Mouse (Mus musculus) gastrocnemius, postnatal 25 days (tissue): ENCODE measurements around the gene Fam168b. TPM values are rescaled to one million over a fixed set of nuclear protein-coding genes. Genes with fewer than 3 reads are reported as not detected.

Source experiments
- DNase-seq: peaks from one replicate; pipeline ENCODE4 v3.0.0; 2022
- total RNA-seq, 2 experiments: library from RNA; stranded (reverse); gene quantifications; 1 replicate in 1 of 2; 2 replicates in 1 of 2; pipeline ENCODE4 v1.2.3; 2021

Fam168b gene
- total RNA-seq, 2 experiments from 2014 or later = 26.3 to 27.2 TPM

DNA sequence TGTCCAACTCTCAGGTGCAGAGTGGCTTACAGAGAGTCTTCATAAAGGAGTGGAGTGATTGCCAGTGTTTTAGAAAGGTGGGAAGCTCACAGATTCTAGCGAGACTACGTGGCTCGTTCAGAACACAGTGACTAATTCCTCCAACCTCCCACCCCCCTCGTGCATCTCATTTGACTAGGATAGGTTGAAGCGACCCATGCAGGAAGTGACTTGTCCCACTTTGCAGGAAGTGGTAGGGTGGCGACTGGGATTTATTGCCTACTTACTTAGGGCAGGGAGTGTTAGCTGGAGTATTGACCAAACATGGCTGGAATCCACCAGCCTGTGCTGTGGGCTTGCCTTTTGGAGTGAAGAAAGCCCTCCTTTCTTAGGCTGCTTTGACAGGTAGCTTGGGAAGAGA, 8.7 kb upstream of the Fam168b start:
- DNase-seq = no peak

DNA sequence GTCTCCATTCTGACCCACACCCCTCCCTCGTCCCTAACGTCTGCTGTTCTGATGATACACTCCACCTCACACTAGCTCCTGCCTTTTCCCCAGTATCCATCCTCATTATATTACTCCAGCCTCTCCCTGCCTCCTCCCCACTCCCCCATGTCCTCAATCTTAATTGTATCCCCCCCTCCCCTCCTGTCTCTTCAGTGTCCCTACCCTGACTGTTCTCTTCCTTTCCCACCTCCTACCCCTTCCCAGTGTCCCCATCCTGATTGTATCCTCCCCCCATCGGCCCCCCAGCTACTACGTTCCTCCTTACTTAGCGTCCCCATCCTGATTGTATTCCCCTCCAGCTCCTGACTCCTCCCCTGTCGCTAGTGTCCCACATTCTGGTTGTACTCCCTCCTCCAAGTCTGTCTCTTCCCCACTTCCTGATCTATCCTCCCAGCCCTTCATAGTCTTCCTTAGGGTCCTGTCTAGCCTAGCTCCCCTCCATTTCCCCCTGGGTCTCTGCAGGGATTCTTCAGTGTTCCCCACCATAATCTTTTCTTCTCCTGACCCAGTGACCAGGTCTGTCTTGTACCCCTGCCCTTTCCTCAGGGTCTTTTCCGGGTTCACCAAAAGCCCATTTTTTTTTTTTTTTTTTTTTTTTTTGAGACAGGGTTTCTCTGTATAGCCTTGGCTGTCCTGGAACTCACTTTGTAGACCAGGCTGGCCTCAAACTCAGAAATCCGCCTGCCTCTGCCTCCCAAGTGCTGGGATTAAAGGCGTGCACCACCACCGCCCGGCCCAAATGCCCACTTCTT, 7.7 kb upstream of the Fam168b start:
- no peak for DNase-seq

DNA sequence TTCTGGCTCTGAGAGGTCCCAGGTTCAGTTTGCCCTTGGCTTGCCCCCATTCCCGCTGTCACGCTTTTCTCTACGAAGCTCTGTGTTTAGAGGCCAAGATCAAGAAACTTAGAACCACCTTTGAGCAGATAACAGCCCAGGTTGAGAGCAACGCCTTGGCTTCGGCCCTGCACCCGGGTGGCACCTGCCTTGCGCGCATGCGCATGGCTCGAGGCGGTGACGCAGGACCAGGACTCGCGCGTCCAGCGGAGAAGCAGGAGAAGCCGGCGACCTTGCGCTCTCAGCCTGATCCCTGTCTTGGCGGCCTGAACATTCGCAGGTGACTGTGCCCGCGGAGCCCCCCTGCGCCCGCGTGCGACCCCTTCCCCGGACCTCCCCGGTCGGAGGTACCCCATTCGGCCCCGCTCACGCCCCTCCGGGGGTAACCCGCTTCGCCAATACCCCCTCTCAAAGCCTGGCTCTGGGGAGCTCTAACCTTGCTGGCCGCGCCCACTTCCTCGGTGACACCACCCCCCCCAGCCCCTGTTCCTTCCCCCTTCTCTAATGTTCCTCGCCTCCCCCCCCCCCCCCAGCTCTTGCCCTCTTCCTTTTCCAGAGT, 7.0 kb upstream of the Fam168b start, which contains the start of gene Plekhb2:
TSS of gene Plekhb2 (plus strand) at position 232 of the 598 bp plus-strand sequence.
- peak; percentile 83 for DNase-seq

DNA sequence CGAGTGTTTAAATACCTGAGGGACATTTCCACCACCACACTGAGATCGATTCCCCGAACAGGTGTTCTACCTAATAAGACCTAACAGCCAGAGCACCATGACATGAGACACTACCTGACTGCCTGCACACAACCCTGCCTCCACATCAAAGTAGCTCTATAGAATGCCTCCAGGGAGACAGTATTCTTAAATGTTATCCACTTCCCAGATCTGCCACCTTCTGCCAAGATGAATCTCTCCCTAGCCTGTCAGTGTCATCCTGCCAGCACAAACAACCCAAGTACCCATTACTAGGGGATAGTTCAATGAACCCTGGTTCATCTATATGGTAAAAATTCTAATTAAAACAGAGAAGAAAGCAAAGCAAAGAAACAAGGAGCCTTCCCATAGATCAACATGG, 4.2 kb upstream of the Fam168b start:
- DNase-seq = no peak

DNA sequence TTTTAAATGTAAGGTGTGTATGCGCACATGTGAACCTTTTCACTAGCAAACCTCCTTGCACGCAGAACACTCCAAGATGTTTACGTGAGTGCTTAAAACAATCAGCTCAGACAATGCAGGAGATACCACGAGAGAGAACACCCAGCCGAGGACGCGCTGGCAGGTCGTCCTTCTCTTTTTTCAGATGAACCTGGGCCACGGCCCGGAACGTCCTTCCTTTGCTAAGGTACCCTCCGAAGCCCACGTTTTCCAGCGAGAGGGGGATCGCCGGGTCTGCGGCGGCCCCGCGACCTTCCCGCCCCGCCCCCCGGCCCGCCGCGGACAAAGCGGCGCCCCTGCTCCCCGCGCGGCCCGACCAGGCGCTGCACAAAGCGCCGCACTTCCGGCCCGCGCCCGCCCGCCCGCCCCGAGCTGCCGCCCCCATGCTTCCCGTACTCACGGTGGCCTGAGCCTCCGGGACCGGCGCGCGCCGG, 440 bp downstream of the Fam168b start:
- DNase-seq = peak; percentile 63

DNA sequence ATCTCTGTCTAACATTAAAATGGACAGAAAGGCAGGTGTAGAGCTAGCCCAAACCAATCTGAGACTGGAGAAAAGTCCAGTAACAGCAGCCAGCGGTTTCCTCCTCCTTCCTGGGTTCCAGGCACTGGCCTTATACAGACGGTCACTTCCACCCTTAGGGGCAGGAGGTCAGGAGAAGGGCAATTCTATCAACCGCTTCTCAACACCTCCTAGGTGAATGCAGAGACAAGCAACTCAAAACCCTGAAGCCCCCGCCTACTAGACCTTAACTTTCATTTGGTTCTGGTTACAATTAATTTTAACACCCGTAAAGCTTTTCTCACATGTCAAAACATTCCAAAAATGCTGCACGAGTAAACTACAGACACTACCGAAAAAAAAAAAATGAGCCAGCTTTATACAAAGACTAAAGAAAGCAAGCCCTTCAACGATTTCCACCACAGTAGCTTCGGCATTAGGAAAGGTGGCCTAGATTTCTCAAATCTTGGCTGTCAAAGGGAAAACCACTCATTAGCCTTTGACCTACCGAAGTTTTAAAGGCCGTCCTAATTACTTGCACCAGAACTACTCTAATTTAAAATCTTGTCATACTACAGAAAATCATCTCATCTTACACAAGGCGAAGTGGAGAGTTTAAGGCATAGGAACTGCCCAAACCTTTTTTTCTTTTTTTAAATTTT, 1.0 kb downstream of the Fam168b start:
- no peak for DNase-seq

DNA sequence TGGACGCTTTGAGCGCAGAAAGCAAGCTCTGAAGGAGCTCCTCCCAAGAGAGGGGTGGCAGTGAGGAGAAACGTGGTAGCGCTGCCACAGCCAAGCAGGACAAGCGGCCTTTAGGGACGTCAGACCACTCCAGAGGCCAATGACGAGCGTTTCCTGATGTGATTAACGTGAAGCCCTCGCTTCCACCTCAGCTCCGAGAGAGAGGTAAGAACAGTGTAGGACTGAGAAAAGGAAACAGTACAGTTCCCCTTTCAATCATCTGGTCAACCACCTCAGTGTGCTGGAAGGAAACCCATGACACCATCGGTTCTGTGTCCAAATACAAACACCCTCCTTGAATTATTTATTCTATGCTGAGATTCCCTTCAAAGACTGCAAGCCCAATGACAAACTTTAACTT, 3.6 kb downstream of the Fam168b start:
- no peak for DNase-seq

DNA sequence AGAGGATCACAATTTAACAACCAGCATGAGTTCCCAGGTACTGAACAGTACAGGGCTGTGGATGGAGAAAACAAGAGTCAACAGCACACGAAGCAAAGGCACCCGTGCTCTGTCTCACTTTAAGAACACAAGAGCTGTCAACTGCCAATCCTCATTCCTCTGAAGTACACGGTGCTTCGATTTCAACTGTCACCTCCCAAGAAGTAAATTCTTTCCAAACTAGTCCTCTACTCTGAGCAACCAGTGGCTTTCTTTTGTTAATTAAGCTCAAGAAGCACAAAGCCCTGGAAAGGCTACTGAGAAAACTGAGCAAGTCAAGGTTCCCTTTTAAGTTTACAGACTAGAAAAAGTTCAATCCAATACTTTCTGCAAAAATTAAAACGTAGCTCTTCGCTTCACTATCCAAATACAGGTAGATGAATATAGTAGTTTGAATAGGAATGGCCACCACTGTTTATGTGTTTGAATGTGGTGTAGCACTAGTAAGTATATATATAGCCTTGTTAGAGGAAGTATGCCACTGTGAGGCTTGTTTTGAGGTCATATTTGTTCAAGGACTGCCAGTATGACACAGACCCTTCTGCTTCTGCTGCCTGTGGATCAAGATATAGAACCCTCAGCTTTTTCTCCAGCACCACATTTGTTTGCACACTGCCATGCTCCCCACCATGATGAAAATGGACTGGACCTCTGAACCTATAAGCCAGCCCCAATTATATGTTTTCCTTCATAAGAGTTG, 4.7 kb downstream of the Fam168b start:
- no peak for DNase-seq

DNA sequence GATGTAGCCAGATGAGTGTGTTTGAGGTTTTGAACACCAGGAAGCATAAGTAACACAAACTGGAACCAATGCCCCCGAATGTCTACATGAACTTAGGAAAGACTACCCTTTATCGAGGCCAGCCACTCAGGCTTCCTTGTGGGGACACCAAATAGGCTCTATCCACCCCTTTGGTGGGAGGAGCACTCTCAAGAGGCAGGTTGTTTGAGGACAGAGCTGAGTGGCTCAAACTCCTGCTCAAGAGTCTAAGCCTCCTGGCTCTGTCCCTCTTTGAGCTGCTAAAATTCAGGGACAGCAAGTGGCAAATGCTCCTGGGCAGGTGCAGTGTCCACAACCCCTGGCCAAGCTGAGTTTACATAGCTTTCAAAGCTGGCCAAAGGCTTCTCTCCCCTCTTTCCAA, 8.0 kb downstream of the Fam168b start:
- peak; percentile 29 for DNase-seq

DNA sequence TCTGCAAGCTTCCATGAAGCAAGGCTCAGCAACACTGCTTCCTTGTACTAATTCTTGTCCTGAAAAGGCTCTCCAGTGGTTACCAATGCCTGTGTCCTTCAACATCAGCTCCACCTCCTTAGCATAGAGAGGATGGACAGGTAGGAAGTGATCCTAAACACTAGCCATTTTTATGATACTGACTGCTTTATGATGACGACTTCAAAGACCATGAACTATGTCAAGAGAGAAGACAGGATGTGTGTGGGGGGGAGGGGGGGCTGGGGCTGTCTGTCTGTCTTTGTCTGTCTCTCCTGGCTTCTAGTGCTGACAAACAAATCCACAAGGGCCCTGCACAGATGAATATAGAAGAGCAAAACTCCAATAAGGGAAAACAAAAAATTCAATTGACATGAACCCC, 11.5 kb downstream of the Fam168b start:
- DNase-seq = no peak

DNA sequence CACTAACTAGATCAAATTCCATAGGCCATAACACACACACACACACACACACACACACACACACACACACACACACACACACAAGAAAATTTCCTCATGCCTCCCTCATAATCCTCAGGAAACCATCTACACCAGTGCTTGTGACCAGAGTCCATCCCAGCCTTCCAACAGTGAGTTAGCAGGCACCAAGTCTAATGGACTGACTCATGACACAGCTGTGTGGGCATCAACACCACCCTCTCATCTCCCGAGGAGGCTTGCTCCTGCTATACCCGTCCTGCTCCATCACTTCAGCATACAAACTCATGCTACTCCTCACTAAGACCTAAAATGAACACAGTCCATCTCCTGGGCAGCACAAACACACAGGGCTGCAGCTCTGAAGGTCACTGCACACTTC, 11.9 kb downstream of the Fam168b start:
- no peak for DNase-seq

DNA sequence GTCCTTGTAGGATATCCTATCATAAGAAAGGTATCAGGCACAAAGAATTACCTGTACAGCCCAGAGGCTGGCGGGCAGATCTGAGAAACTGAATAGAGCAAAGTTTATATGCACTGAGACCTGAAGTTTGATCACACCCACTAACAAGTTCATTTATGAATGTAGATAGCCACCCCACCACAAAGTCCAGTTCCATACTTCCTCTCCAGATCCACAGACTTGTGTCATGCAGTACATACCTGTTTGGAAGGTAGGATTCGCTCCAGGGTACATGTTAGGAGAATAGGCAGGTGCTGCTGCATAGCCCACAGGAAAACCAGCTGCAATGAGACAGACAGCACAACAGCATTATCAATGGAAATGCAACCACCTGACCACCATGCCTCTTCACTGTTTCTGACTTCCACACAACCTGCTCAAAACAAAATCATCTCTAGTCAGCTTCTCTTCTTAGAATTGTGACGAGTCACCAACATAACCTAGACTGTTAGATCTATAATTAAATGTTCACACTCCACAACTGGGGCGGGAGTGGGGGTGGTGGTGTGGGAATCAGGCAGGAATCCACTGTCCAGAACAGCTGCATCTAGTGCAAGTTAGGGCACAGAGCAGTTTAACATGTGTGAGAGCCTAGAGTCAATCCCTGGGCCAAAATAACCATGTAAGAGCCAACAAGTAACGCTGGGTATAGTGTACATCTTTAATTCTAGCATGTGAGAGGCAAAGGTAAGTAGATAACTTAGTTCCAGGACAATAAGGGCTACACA, 14.2 kb downstream of the Fam168b start:
- DNase-seq = peak; percentile 25

DNA sequence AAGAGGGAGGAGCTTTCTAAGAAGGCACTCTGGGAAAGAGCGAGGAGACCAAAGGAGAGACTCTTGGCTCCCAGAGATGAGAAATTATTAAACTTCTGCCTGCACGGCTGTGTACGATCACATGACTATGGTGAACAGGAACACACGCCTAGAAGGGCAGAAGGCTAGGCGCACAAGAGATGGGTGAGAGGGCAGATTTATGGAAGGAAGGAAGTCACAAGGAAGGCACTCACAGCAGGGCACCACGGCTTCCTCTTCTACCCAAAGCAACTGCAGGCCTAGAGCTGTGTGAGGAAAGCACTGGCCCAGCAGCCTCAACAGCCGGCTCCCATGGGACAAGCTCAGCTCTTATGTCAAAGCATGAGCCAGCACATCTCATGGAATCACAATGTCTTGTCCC, 15.0 kb downstream of the Fam168b start:
- peak; percentile 39 for DNase-seq

DNA sequence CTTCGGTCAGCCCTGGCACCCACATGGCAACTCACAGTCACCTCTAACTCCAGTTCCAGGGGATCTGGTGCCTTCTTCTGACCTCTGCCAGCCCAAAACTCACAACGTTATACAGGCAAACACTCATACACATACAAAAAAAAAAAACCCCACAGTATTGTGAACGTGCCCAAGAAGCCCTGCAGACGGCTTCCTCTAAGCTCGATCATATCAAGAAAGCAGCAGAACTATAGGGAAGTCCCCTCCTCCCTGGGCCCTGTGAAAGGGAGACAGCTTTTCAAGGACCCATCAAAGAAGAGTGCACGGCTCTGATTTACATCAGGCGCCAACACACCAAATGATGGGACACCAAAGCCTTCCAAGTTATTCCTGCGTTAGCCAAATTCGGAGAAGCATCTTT, 17.0 kb downstream of the Fam168b start:
- DNase-seq = no peak

DNA sequence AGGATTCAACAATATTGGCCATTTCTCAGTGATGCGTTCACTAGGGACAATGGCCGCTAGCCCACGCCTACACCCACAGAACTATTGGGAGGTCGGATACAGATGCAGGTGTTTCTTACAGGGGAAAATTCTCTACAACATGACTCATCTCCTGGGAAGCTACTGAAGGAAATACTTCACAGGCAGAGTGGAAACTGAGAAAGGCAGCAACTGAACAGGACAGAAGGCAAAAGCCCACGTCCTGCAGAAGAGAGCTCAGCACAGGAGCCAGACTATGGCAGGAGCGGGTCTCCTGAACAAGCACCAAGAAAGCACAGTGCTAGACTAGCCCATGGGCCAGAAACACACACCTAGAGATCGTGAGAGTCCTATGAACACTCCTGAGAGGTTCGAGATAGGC, 18.7 kb downstream of the Fam168b start:
- DNase-seq = no peak

DNA sequence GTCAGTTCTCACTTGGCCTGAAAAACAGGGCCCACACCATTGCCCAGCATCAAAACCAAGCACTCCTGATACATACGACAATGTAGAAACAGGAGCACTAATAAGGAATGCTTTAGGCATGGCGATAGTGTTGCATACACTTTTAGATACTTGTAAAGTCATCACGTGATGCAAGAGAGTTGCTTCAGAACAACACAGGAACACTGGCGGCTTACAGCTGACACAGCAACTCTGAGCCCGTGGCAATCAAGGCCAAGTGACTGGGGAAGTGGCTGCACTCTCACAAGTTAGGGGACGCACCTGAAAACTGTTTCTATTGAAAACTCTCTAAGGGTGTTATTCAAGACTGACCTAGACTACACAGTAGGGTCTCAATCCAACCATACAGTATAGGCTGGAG, 19.5 kb downstream of the Fam168b start:
- DNase-seq = no peak

DNA sequence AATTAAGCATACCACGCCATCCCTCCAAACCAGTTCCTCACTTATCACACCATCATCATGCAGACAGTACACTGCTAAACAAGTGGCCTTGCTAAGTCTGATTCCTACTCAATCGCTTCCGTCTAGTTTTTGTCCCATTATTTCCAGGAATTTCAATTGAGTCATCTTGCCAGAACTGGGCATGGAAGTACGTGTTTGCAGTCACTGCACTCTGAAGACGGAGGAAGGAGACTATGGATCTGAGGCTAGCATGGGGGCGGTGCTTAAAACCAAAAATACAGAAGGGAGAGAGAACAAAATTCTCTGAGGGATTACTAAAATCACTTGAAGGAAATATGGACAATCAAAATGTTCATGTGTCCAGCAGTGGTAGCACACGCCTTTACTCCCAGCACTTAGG, 20.1 kb downstream of the Fam168b start:
- DNase-seq = no peak

DNA sequence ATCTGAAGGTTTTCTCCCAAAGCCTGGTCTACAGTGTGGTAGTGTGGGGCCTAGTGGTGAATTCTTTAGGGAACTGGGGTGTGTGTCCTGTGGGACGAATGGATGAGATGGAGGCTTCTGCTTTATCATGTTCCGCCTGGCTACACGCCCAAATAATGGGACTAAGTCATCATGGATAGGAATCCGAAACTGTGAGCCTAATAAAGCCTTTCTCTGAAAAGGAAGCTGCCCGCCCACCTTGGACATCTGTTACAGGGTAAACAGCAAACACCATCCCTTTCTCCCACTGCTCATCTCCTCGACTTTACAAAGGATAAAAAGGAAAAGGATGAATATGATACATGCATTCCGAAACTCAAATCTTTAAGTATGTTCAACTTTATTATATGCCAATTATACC, 20.9 kb downstream of the Fam168b start:
- DNase-seq = no peak

DNA sequence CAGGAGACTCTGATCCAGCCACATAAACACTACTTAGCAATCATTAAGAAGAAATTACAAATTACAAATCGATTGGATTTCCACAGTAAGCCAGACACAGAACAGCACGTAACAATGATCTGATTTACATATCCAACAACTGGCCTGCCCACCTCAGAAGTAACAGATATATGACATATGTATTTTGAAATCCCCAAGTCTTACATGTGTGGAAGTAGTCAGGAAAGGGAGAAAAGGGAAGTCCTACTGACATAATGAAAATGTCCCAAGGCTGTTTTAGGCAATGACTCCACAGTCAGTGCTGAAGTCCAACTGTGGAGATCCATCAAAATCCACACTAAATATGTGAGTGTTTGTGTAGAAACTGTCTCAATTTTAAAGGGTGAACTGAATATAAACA, 21.5 kb downstream of the Fam168b start:
- DNase-seq = no peak

DNA sequence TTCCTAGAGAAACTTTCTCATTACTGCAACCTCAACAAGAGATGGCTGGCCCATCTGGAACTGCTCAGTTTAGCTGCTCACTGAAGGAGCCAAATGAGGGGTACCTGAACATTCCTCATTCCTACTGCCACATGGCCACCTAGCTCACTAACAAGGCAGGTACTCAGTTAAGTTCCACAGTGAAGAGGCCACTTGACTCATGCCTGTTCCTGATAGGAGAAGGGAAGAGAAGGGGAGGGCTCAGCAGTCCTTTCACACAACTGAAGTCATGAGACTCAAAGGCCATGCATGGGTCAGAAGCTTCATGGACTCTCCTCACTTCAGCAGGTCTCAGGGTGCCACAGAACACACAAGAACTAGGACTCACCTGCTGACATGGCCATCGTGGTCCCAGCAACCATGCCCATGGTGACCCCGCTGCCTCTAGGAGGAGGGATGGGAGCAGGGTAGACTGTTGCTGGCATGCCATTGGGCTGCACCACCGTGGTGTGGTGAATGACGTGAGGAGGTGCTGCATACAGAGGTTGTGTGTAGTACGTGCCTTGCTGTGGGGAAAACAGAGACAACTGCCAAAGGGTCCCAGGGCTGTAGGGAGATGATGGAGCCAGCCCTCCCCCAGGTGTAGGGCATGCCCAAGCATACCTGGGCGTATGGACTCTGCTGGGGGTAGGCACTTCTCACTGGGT, 23.5 kb downstream of the Fam168b start:
- DNase-seq = no peak

DNA sequence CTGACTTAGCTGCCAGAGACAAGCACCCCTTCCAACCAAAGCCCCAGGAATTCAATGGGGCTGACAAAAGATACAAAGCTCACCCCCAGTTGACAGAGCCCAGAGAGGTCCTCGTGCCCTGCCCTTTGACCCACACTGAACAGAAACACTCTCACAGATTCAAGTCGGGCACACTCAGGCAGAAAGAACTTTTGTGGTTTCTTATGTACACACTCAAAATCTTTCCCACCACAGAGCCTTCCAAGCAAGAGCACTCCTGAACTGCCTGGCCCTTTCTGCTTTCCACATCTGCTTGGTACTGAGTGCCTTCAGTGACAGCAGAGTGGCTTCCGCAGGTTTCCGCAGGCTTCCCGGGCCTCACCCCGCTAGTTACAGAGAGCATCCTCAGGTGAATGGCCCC, 27.0 kb downstream of the Fam168b start:
- no peak for DNase-seq
